Mouse (Mus musculus): ENCODE measurements around the gene Sgsh. TPM values are rescaled to one million over a fixed set of nuclear protein-coding genes. Genes with fewer than 3 reads are reported as not detected.
A peak's percentile ranks its signal among the peaks of the same experiment; 100 is the strongest.
"Not testable (repeated sequence)": the region's sequence is repeated elsewhere in the genome, so short reads cannot be mapped to it uniquely, and the experiment has no call there.

The Sgsh gene
- polyA plus RNA-seq, 1 experiment from 2014 or later = 12.6 TPM

DNA sequence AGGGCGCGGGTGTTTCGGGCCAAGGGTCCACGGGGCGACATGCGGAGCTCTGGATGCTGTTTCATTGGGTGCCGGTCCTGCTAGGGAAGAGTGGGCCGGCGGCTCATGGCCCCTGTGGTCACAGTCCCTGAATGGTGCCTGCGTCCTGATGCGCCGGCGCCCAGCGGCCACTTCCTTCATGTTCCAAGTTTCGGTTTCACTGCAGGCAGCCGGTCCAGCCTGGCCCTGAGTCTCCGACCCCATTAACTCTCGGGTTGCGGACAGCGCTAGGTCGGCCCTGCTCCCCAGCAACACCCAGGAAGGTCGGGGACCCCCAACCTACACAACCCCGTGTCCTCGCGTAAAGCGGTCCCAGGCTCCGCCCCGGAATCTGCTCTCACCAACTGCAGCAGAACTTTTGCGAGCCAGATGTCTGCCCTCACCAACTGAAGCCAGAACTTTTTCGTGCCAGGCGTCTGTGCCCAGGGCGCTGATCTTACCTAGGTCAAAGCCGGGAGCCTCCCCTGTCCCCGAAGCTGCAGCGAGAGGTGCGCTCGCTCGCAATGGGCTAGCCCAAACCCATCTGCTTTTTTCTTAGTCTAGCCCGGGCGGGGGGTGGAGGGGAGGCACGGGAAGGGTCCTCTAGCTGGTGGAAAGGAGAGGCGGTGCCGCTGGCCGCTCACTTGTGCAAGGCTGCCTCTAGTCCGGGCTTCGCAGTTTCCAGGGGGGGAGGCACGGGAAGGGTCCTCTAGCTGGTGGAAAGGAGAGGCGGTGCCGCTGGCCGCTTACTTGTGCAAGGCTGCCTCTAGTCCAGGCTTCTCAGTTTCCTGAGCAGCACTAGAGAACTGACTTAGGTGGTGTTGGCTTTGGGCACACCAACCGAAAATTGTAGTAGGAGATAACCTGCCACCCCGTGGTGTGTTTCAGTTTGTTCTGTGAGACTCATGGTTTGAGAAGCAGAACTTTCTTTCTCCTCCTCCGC lies 35.2 kb upstream of the Sgsh start:
- H3K9me3 ChIP-seq (ENCODE audit: low read length) = no peaks in the 10 kb centered on the region
- ATAC-seq (peak; percentile 70), DNase-seq (ENCODE audit: low spot score) (peak; percentile 82)
- H3K4me2 ChIP-seq (replicated peaks; ENCODE audit: low read depth, low read length) = peak overlapping the region; percentile 87
- H3K27ac ChIP-seq (ENCODE audit: low read length) = peak overlapping the region; percentile 98
- TF ChIP-seq EP300 (IDR thresholded peaks at IDR 0.05) = no peak
- peak; percentile 11 for TF ChIP-seq CTCF (IDR thresholded peaks at IDR 0.05)
- H3K36me3 ChIP-seq (ENCODE audit: insufficient read depth, low read length) = no peaks in the 10 kb centered on the region
- 3% methylated on average over 51 of the region's 53 CpGs for WGBS
- H3K4me3 ChIP-seq (ENCODE audit: low read depth, low read length) = peak overlapping the region; percentile 84
- H3K27me3 ChIP-seq (replicated peaks; ENCODE audit: insufficient read depth, low read length) = no peaks in the 10 kb centered on the region
- peak overlapping the region; percentile 69 for H3K9ac ChIP-seq (replicated peaks; ENCODE audit: low read depth)
- peaks cover 12% of the 10 kb centered on the region; the same call in 1 of the 2 replicates for H3K4me1 ChIP-seq (ENCODE audit: insufficient read depth, low read depth, low read length)

DNA sequence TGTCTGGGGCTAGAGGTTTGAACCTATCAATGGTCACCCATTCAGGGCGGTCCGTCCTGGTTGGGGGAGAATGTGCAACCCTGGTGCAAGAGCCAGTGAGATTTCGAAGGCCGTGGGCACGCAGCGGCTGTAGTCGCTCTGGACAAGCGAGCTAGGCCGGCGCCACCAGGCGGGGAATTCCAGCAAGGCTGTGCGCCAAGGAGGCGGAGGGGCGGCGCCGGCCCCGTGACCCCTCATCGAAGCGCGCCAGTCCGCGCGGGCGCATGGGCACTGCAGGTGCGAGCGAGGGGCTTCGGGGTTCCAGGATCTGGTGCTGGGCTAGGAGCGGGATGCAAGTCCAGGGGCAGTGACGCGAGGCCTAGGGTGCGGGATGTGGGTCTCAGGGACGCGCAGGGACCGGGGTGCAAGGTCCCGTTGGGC lies 34.5 kb upstream of the Sgsh start:
- WGBS = 2% methylated on average over 35 of the region's 35 CpGs
- no peaks in the 10 kb centered on the region for H3K27me3 ChIP-seq (replicated peaks; ENCODE audit: insufficient read depth, low read length)
- no peaks in the 10 kb centered on the region for H3K9me3 ChIP-seq (ENCODE audit: low read length)
- TF ChIP-seq CTCF (IDR thresholded peaks at IDR 0.05) (peak; percentile 74), EP300 (IDR thresholded peaks at IDR 0.05) (no peak)
- peak overlapping the region; percentile 98 for H3K27ac ChIP-seq (ENCODE audit: low read length)
- DNase-seq (ENCODE audit: low spot score) = peak; percentile 90
- peak overlapping the region; percentile 84 for H3K4me3 ChIP-seq (ENCODE audit: low read depth, low read length)
- ATAC-seq = peak; percentile 75
- peak overlapping the region; percentile 87 for H3K4me2 ChIP-seq (replicated peaks; ENCODE audit: low read depth, low read length)
- no peaks in the 10 kb centered on the region for H3K36me3 ChIP-seq (ENCODE audit: insufficient read depth, low read length)
- peak overlapping the region; percentile 69 for H3K9ac ChIP-seq (replicated peaks; ENCODE audit: low read depth)
- H3K4me1 ChIP-seq (ENCODE audit: insufficient read depth, low read depth, low read length) = peaks cover 8% of the 10 kb centered on the region; the same call in 1 of the 2 replicates

DNA sequence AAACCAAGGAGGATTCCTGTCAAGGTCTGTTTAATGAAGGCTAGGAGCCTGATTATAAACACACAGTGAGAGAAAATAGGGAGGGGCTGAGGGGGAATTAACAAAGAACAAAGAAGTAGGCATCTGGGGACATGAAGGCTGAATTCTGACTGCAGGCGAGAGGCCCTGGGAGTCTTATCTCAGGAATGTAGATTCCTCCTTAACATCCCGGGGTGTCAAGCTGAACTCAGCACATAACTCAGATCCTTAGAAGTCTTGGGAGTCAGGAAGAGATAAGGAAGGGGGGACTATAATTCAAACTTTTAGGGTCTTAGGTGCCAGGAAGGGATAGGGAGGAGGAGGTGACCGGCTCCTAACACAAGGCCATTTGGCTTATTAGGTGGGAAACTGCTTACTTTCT lies 31.9 kb upstream of the Sgsh start:
- H3K4me3 ChIP-seq (ENCODE audit: low read depth, low read length); H3K4me1 ChIP-seq (ENCODE audit: insufficient read depth, low read depth, low read length); H3K27me3 ChIP-seq (replicated peaks; ENCODE audit: insufficient read depth, low read length); H3K27ac ChIP-seq (ENCODE audit: low read length); DNase-seq (ENCODE audit: low spot score); ATAC-seq; H3K9ac ChIP-seq (replicated peaks; ENCODE audit: low read depth); H3K36me3 ChIP-seq (ENCODE audit: insufficient read depth, low read length); H3K4me2 ChIP-seq (replicated peaks; ENCODE audit: low read depth, low read length); H3K9me3 ChIP-seq (ENCODE audit: low read length): not testable (repeated sequence)
- WGBS = 11% methylated on average over 3 of the region's 3 CpGs

DNA sequence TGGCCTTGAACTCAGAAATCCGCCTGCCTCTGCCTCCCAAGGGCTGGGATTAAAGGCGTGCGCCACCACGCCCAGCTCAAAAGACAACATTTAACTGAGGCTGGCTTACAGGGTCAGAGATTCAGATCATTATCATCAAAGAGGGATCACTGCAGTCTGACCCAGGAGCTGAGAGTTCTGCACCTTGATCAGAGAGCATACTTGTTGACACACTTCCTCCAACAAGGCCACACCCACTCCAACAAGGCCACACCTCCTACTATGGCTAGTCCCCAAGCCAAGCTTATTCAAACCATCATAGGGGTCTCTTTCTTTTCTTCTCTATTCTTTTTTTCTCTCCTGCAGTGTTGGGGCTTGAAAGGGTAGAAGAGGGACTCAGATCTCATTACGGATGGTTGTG lies 31.0 kb upstream of the Sgsh start:
- Histone ChIP-seq H3K4me2 (replicated peaks; ENCODE audit: low read depth, low read length) (no peak overlapping the region), H3K27me3 (replicated peaks; ENCODE audit: insufficient read depth, low read length) (no peaks in the 10 kb centered on the region), H3K36me3 (ENCODE audit: insufficient read depth, low read length) (no peaks in the 10 kb centered on the region), H3K4me1 (ENCODE audit: insufficient read depth, low read depth, low read length) (peaks cover 5% of the 10 kb centered on the region; the same call in 1 of the 2 replicates), H3K9ac (replicated peaks; ENCODE audit: low read depth) (no peak overlapping the region), H3K27ac (ENCODE audit: low read length) (no peak overlapping the region), H3K4me3 (ENCODE audit: low read depth, low read length) (no peak overlapping the region), H3K9me3 (ENCODE audit: low read length) (no peaks in the 10 kb centered on the region)
- 92% methylated on average over 5 of the region's 5 CpGs for WGBS
- no peak for ATAC-seq
- no peak for TF ChIP-seq EP300 (IDR thresholded peaks at IDR 0.05)
- no peak for DNase-seq (ENCODE audit: low spot score)

GRCm38 (mm10) chr11:119384904-119385303 lies 29.6 kb upstream of the Sgsh start:
- Histone ChIP-seq H3K27ac (ENCODE audit: low read length) (no peak overlapping the region), H3K27me3 (replicated peaks; ENCODE audit: insufficient read depth, low read length) (no peaks in the 10 kb centered on the region), H3K4me1 (ENCODE audit: insufficient read depth, low read depth, low read length) (peaks cover 5% of the 10 kb centered on the region; the same call in 1 of the 2 replicates), H3K4me3 (ENCODE audit: low read depth, low read length) (no peak overlapping the region), H3K4me2 (replicated peaks; ENCODE audit: low read depth, low read length) (no peak overlapping the region), H3K9me3 (ENCODE audit: low read length) (no peaks in the 10 kb centered on the region), H3K36me3 (ENCODE audit: insufficient read depth, low read length) (no peaks in the 10 kb centered on the region), H3K9ac (replicated peaks; ENCODE audit: low read depth) (no peak overlapping the region)
- whole genome bisulfite sequencing = 66% methylated on average over 4 of the region's 4 CpGs
- no peak for ATAC-seq
- no peak for DNase-seq (ENCODE audit: low spot score)
- no peak for TF ChIP-seq CTCF (IDR thresholded peaks at IDR 0.05)
- no peak for TF ChIP-seq EP300 (IDR thresholded peaks at IDR 0.05)

DNA sequence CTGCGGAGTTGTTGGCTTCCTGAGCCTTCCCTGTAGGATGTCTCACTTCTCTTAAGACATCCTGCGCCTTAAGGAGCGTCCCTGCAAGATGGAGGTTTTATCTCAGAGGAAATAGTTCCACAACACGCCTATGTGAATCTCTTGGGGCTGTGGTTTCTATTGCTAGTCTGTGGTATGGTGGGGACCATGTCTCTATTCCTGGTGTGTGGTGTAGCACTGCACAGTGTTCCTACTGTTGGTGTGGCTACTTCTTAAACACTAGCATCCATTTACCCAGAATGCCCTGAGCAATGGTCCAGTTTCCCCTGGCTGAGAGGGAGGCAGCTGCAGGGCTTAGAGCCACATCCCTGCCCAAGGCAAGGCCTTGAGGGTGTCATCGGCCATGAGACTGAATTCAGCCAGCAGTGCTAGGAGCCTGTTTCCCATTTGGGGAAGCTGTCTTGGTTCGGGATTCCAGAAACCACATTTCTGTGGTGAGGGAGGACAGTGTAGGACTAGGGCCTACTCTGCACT lies 27.1 kb upstream of the Sgsh start:
- H3K27me3 ChIP-seq (replicated peaks; ENCODE audit: insufficient read depth, low read length) = no peaks in the 10 kb centered on the region
- DNase-seq (ENCODE audit: low spot score) (no peak), ATAC-seq (no peak)
- no peaks in the 10 kb centered on the region for H3K9me3 ChIP-seq (ENCODE audit: low read length)
- TF ChIP-seq EP300 (IDR thresholded peaks at IDR 0.05) (no peak), CTCF (IDR thresholded peaks at IDR 0.05) (no peak)
- H3K4me3 ChIP-seq (ENCODE audit: low read depth, low read length) = no peak overlapping the region
- no peak overlapping the region for H3K9ac ChIP-seq (replicated peaks; ENCODE audit: low read depth)
- H3K27ac ChIP-seq (ENCODE audit: low read length) = no peak overlapping the region
- 0 out of 2 replicates have a peak, but pooled peaks cover 5% of the 10 kb centered on the region for H3K36me3 ChIP-seq (ENCODE audit: insufficient read depth, low read length)
- WGBS = 75% methylated on average over 6 of the region's 6 CpGs
- H3K4me2 ChIP-seq (replicated peaks; ENCODE audit: low read depth, low read length) = no peak overlapping the region
- no peaks in the 10 kb centered on the region for H3K4me1 ChIP-seq (ENCODE audit: insufficient read depth, low read depth, low read length)

All from lung, postnatal 0 days (tissue).